Mouse (Mus musculus) cerebellum, postnatal 4 days (tissue): ENCODE results near the gene Fam184b.
"Not testable (repeated sequence)": the region's sequence is repeated elsewhere in the genome, so short reads cannot be mapped to it uniquely, and the experiment has no call there.

ENCODE experiments used
- DNase-seq, 2 experiments: peaks; one replicate each; pipeline ENCODE4 v3.0.0; 2022; ENCODE audit warnings: low spot score in 2 of 2, mixed read lengths in 1 of 2

Fam184b gene

DNA sequence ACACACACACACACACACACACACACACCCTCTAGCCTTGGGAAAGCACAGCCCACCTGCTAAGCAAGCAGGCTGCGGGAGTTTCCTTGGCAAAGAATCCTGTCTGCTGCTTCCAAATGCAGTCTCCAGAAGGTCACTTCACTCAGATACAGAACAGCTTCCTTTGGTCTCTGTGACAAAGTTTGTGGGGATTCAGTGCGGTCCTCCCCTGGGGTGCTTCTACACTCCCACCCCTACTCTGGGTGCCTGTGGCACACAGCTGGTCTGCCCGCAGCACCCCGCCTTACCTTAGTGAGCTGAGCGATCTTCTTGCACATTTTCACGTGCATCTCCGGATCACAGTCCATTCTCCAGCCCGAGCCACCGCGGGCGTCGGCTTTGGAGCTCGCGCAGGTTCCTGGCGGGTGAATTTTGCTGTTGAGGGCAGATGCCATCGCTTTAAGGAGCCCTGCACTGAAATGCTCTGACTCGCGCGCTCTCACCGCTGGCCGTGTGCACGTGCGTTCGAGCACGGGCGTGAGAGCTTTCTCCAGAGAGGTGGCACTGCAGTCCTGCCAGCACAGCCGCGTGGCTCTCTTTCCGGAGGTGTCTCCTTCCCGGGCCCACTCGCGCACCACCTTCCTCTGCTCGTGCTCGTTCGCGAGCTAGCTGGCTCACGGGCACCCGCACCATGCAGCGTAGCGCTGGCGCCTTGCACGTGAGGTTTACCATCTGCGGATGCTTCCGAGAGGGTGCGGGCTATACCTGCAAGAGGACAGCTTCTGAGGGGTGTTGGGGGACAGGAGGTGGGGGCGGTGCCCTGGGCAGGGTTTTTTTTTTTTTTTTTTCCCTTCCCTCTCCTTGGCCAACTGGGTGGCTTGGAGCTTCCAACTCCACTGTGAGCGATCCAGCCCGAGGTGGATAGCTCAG lies at the start of gene Fam184b:
Gene Fam184b (minus strand): TSS at position 809 of the 909 bp plus-strand sequence.
- peak; percentile 48 to 65 for DNase-seq

DNA sequence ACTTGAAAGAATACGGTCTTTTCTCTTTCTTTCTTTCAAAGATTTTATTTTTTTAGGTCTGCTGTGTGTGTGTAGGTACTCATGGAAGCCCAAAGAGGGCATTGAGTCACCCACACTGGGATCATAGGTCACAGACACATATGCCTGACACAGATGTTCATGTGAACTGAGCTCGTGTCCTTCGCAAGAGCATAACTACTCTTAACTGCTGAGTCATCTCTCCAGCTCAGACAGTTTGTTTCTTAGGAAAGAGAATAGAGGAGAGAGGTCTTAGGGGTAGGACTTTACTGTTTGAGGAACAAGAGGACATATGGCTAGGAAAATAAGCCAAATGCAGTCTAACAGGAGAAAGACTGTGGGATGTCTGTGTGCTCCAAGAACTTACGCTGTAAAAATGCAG lies 49.7 kb upstream of the Fam184b start:
- no peak for DNase-seq

DNA sequence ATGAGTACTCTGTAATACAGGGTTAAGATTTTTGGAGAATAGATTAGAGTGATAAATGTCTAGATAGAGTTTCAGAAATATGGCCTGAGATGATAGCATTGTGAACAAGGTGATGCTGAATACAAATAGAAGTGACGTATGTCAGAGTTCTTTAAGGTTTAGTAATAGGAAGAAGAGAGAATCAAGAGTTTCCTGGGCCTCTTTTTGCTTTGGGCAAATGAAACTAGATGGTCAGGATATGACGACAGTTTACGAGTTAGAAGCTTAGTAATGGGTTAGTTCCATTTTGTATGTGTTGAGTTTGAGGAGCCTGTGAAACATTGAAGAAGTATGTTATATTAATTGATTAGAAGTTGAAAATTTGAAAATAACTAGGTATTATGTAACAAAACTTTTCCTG lies 46.8 kb upstream of the Fam184b start:
- DNase-seq = no peak

DNA sequence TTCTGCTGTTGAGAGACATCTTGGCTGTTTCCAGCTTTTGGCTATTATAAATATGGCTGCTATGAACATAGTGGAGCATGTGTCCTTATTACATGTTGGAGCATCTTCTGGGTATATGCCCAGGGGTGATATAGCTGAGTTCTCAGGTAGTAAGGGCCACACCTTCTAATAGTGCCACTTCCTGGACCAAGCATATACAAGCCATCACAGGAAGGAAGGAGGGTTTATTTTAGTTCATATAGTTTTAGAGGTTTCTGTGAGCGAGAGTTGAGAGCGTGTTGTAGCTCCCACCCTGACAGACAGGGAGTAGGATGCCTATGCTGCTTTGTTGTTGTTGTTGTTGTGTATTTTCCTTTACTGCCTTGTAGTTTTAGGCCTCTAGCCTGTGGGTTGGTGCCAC lies 45.8 kb upstream of the Fam184b start:
- no peak for DNase-seq

DNA sequence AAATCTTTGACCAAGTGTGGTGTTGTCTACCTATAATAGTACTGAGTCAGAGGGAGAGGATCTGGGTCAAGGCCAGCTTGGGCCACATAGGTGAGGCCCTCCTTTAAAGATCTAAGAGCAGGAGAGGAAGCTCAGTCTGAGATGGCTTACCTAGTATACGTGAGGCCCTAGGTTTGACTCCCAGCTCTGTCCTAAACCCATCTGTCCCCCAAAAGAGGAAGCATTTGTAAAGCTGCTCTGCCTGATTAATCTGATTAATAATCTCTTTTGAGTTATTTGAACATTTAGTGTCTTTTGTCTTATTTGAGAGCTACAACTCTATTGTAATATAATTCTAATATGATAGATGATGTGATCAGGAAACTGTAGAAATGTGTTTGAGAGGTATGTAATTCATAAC lies 44.0 kb upstream of the Fam184b start:
- DNase-seq = no peak

DNA sequence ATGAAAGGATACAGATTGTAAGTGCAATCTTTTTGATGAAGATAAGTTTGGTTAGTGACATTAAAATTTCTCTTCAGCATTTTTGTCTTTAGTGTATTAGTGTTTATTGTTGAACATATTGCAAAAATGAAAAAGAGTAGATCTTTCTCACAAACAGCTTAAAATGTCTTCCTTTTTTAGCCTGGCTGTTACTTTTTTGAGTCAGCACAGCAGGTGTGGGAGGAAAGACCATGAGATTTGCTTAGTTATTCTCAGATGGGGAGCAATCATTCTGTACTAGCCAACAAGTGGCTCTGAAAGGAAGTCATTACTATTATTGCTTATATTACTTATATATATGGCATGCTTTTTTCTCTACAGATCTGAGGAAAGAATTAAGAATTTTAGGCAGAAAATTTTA lies 40.5 kb upstream of the Fam184b start:
- DNase-seq = no peak

DNA sequence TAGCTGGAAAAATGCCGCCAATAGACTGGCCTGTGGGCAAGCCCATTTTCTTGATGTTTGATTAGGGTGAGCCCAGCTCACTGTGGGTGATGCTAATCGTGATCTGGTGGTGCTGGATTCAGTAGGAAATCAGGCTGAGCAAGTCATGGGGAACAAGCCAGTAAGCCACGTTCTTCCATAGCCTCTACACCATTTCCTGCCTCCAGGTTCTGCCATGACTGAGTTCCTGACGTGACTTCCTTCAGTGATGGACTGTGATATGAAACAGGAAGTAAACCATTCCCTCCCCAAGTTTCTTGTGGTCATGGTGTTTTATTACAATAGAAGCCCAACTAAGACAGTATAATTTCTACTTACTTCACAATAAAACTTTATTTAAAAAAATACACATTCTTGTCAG lies 38.2 kb upstream of the Fam184b start:
- no peak for DNase-seq

DNA sequence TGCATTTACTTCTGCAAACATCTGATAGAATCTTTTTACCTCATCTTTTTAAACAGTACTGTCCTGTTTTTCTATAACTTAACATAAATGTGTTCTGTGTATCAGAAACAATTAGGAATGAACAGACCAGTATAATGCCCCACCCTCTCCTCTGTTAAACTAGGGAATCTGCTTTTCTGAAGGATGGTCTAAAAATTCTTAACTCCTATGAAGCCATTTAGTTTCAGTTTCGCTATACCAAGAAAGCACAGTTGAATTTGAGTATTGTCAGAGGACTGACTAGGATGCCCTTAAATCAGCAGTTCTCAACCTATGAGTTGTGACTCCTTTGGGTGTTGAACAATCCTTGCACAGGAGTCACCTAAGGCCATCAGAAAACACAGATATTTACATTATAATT lies 35.6 kb upstream of the Fam184b start:
- no peak for DNase-seq

DNA sequence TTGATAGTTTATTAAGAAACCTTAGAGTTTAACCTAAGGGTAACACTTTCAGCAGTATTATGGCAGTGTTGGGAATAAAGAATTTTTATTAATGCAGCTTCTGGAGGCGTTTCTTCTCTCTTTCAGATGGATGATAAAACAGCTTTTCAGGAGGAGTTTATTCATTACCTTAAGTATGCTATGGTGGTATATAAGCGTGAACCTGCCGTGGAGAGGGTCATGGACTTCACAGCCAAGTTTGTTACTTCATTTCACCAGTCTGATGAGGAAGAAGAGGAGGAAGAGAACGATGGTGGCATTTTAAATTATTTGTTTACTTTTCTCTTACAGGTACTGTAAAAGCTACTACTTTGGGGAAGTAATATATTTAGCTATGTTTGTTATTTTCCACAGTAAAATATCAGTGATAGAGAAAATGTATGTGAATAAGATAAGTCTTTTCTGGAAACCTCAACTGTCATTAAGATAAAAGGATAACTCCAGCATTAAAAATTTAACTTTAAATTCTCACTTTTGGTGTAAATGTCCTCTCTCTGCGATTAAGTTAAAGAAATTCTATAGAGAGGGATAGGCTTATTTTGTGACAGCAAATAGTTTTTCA lies 31.6 kb upstream of the Fam184b start:
- no peak for DNase-seq

DNA sequence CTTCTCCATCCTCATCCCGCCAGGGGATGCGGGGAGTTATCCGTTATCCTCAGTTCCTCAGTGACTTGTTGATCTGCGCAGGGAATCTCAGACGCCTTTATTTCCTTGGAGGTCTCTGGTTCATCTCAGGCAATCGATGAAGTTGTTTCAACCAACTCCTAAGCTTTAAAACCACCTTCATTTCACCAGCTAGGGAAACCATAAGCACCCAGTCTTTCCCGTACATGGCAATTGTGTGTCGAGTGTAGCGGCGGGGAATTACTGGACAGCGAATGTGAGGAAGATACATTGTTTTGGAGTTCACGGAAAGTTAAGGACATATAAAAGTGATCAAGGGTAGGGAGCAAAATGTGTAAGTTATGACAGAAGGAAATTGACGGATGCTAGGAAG lies 30.9 kb upstream of the Fam184b start:
- DNase-seq = no peak

DNA sequence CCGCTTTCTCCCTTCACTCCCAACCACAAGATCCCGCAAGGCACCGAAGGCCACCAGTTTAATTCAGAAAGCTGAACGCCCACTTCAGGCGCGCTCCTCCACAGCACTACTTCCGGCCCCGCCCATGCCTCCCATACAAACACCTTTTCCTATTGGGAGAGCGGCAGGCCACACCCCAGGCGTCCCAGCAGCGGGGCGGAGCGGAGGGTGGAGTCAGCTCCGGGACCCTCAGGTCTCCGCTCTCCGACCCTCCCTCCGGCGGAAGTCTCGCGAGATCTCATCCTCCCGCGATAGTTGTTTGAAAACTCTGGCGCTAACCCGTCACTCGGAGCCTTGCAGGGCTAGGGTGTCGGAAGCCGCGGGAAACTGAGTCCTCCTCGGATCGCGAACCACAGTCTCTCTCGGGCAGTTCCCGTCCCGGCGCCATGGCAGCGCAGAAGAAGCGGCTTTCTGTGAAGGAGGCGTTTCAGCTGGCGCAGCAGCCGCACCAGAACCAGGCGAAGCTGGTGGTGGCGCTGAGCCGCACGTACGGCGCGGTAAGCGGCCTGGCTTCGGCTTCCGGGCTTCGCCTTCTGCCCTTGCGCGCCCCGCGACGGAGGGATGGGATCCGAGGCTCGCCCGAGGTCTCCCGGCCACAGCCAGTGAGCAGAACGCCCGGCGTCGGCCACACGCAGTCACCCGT lies 30.3 kb upstream of the Fam184b start, which contains the start of gene Ncapg:
Gene Ncapg (plus strand): TSS at position 322 of the 682 bp plus-strand sequence.
- DNase-seq = peak; percentile 99 to 100

DNA sequence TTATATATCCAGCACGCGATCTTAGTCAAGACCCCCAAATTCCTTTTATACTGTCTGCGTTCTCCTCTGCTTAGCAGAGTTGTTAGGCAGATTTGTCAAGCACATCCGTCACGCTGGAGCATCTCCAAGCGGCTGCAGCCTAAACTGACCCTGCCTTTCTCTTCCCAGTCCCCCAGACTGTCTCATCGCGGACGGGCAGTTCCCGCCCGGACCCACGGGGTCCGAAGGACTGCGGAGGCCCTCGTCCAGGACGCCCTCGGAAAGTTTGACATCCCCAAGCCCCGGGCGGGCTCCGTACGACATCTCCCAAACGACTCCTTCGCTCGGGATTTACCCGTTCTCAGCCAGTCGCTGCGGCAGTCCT lies 29.8 kb upstream of the Fam184b start:
- DNase-seq = no peak

DNA sequence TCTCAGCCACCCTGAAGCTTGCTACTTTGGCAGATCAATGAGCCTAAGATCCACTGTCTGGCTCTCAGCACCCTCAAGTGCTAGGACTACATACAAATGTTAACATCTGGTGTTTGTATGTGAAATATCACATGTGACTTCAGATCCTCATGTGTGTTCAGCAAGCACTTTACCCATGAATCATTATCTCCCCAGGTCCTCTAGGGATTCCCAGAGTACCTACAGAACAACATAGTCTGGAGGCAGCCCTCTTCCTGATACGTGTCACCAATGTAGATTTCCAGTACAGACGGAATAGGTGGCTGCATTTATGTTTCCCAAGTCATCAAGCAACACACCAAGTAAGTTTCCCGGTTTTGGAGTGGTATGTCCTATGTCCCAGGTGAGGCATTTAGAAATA lies 29.4 kb upstream of the Fam184b start:
- DNase-seq = no peak

DNA sequence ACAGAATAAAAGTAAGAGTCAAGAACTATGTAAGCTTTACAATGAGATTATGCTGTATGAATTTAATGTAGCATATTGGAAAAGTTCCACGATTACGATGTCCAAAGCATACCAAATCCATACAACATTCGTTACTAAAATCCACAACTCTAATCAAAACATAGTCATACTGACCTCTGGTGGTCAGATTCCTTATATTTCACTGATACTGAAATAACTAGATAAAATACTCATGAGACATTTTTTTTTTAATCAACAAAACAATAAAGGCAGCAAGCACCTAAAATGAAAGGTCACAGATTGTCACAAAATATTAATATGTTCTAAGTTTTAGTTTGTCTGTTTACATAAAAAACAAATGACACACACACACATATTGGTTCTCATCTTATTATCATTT lies 28.9 kb upstream of the Fam184b start:
- DNase-seq = no peak

DNA sequence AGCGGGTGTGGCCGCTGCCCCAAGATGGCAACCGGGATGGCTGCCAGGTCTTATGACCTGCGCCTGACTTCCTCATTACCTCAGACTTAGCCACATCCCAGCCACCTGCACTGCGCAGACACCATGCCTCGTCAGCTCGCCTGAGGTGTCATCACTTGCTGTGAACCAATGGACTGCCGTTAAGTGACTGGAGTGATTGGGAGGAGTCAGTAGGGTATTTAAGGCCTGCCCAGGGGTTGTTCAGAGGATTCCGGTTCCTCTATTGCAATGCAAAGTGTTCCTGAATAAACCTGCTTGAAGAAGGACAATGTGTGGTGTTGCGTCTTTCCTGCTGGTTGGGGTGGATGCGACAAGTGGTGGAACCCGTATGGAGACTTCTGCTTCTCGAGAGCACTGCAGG lies 19.0 kb upstream of the Fam184b start:
- not testable (repeated sequence) for DNase-seq

DNA sequence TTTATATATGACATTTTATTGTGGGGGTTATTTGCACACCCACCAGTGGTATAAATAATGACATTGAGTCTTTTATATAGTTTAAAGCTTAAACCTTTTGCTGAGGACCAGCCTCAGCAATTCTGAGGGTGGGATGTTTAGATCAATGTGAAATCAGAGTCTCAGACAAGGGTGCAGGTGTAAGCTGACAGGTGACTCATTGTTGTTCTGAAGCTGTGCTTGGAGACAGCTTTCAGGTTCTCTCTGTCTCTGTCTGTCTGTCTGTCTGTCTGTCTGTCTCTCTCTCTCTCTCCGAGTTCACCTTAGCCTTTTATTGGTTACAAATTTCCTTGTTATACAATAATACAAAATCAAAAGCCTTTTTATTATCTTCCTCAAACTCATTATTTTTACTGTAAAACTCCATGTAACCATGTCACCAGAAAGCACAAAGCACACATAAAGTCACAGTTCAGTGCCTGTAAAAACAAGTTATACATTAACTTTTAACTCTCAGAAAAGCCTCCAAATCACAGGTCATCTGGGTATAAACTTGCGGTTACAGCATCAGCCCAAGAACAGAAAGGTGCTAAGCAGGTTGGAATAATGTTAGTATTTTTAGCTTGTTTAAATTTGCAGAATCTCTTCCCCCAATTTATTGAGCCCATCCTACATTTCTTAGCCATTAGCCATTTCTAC lies 11.8 kb upstream of the Fam184b start:
- DNase-seq = no peak

DNA sequence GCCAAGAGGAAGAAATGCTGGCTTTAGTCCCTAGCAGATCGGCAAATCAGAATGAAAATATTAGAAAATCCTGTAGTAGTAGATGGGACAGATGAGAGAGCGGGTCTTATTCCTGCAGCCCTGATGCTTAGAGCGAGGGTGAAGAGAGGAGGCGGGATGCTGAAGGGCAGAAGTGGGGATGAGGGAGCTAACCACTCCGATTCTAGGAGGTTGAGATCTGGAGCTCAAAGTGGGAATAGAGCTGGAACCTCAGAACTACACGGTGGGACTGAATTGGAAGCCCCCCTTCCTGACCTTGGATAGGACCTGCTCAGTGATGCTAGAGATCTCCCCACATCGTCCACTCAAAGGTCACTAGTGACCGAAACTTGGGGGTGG lies 290 bp upstream of the Fam184b start:
- peak in 1 of 2 experiments; percentile 1 for DNase-seq

DNA sequence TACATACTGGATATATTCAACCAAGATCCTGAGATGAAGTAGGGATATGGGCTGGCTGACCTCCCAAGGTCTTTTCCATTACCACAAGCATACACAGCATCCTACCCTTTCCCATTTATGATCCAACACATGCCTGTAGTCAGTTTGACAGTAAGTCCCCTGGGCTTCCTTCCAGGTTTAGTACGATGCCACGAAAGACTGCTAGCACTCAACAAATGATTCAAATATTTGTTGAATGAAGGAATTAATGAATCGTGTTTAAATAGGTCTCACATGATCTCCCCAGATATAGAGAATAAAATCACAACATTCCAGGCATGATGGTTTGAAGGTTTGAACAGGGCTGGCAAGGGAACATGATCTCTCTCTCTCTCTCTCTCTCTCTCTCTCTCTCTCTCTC lies 1.0 kb downstream of the Fam184b start:
- no peak for DNase-seq

DNA sequence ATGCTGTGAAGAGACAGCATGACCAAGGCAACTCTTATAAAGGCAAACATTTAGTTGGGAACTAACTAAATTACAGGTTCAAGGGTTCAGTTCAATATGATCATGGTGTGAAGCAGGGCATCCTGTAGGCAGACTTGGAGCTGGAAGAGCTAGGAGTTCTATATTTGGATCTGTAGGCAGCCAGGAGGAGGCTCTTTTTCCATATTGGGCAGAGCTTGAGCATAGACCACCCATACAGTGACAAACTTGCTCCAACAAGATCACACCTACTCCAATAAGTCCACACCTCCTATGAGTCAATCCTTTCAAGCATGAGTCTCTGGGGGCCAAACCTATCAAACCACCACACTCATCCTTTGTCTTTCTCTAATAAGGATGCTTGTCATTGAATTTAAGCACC lies 9.9 kb downstream of the Fam184b start:
- no peak for DNase-seq

DNA sequence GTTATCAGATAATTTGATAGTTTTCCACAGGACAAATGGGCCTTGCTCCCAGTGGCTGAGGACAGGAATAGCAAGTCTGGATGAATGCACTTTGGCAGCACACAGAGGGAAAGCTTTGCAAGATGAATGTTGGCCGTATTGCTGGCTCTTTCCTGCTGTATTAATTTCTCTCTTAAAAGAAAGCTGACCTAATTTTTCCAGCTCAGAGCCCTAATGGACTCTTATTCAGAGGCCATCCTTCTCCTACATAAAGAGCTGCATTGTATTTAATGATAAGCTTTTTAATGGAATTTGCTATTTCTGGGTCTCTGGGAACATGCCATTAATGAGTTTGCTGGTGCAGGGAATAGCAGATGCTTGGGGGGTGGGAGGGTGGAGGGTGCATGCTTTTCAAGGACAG lies 11.6 kb downstream of the Fam184b start:
- peak in 1 of 2 experiments; percentile 1 for DNase-seq

DNA sequence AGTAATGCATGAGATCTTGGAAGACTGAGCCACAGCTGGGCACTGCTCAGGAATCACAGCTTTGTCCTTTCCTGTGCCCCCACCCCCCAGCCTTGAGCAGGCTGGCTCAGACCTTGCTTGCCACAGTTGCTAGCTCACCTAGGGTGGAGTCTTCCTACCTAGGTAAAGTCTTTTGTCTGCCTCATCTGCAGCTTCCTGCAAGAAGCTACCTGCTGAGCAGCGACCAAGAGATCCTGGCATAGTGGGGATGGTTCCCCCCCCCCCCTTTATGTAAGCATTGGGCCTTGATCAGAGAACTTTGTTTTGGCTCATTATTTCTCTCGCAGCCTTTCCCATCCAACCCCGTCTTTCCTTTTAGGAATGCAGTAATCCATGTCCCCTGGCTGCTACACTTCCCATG lies 17.9 kb downstream of the Fam184b start:
- no peak for DNase-seq

DNA sequence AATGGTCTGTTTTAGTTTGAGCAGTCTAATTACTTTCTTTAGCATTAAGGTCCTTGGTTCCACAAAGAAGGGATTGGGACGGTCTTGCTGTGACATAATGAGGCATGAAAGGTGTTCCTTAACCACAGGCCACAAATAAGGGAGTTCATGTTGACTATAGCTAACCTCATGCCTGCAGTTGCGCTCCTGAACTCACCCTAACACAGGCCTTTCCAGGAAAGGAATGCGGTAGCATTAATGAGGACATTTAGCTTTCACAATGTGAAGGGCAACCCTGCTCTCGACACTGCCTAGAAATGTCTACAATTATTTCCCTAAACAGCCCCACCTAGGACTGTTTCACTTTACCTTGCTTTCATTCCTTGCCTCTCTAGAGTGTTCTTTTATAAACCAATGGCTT lies 40.4 kb downstream of the Fam184b start:
- no peak for DNase-seq
